Mouse (Mus musculus): ENCODE measurements around the gene Prkn.

The Prkn gene

DNA sequence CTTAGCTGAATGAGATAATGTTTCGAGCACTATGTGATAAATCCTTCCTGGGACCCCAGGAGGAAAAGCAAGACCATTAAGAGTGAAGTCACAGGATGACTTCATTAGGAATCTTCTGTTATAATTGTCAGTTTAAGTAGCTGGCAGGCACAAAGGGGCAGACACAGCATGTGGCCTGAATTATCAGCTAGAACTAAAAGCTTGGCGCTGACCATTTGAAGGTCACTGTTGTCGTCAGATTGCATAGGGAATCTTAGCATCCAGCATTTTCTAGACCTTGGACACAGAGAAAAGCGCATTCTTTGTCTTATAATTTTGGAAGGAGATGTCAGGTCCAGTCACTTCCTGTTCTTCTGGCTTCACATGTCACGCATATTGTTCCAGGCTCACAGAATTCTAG is 573.5 kb downstream of the Prkn start:
- no peak for DNase-seq

DNA sequence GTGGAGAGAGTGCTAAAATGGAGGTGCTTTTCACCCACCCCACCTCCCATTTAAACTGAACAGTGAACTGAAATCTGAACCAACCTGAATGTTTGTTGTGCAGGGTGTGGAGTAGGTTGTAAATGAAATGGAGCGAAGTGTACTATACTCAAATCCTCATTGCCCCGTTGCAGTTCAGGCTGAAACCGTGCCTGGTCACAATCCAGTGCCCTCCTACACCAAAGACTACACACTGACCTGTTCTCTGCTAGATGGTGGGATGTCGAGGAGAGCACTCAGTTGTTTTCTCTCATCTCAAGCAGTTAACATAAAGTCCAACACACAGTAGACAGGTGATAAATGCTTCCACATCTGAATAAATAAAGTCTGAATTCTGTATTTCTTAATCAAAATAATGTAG is 574.1 kb downstream of the Prkn start:
- no peak for DNase-seq

DNA sequence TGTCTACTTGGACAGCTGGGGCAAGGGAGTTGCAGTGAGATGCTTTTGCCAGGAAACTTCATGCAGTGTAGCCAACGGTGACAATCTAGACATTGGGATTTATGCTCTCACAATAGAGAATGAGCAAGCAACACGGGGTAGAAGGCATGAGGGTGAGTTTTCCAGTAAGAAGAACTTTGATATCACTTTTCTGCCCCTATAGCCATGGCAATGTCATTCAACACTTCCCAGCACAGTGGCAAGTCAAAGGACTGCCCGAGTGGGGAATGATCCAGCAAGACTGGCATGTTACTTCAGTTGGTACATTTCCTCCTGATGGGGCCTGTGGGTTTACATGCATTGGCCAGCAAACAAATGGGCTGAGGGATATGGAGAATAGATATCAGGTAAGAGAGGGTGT is 577.0 kb downstream of the Prkn start:
- no peak for DNase-seq

DNA sequence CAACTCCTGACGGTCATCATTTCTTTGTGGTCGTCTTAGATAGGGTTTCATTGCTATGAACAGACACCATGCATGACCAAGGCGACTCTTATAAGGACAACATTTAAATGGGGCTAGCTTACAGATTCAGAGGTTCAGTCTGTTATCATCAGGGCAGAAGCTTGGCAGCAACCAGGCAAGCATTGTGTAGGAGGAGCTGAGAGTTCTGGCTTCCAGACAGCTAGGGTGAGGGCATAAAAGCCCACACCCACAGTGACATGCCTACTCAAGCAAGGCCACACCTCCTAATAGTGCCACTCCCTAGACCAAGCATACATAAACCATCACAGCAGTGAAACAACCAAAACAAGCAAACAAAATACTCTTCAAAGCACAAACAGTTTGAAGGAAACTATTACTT is 579.3 kb downstream of the Prkn start:
- DNase-seq = no peak

DNA sequence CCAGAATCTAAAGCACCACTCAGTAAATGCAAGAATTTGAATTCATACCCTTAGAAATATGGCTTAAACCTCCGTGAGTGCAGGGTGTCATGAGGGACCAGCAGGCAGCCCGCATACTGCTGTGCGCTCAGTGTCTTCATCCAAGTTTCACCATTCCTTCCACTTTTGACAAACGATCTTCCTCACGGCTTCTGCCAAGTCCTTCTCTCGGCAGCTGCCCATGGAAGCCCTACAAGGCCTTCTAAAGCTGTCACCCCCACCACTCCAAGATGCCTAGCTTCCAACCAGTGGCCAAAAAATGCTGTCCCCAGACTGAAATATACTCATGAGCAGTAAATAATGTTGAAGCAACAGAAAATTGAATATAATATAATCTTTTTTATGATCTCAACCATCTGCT is 580.7 kb downstream of the Prkn start:
- no peak for DNase-seq

DNA sequence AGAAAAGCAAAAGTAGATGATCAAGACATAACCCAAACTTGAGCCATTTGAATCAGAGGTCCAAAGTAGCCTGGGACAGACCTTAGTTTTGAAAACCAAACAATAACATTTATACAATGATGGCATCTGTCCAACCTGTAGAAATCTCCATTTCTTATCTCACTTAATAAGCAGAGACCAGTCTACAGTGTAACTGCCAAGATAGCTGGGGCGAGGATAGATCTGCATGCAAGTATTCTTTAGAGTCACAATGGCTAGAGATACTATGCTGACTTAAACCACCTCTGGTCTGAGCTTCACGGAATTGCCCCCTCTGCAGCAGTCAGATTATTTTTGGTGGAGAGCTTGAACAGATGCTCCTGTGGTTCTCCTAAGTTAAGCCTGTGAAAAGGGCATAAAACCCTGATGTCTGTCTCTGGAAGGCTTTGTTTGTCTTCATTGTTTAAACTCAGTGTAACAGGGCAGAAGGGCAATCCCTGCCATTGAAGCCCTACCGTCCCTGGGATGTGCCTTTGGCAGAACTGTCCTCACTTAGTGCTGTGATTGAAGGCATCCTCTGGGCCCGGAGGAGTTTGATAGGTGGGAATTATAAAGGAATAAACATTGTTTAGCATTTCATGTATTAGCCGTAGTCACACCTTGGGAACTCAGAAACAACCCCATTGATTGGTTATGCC is 581.2 kb downstream of the Prkn start:
- DNase-seq = no peak

DNA sequence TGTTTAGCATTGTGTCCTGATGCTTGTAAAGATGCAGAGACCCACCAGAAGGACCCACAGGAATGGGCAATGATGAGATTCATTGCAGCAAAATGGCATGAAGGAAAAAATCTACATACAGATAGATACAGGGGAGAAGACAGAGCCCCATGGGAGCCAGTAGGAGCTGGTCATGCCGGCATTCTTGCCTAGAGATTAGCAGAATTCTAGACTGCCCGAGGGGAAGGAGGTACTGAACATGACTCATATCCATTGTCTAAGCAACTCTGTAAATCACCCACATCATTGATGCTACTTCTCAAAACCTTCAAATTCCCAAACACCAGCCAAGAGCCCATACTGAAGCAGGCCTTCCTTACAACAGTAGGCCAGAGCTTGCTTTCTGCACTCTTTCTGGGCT is 591.1 kb downstream of the Prkn start:
- no peak for DNase-seq

DNA sequence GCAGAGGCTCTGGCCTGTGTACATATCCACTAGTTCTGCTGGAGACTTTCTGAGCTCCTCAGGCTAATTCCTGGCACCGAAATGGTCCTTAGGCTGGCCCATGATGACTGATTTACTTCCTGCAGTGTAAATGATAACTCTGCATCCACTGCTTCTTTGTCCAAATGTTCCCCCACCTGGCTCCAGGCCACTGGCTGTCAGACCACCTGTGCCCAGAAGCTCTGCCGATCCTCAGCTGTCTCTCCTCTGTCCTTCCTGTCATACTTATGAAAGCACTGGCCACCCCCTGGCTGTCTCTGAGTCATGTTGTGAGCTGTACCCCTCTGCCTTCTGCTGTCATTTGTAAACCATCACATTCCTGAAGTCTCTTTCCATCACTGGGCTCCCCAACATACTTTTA is 592.4 kb downstream of the Prkn start:
- DNase-seq = no peak

DNA sequence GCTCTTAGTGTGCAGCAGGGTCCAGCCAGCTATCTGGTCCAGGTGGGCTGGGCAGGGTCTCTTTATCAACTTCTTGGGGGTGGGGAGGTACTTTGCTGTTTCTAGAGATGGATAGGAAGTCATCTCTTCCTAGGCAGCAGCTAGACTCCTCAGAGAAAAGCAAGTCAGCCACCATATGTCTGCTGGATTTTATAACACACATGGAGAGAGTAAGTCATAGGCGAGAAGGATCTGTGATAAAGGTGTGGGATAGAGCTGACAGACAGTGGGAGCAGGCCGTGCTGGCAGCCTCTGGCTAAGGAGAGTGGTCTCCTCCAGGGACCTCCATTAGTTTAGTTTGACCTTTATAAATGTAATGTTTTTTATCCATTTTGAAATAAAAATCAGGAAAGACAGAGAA is 622.5 kb downstream of the Prkn start:
- no peak for DNase-seq

DNA sequence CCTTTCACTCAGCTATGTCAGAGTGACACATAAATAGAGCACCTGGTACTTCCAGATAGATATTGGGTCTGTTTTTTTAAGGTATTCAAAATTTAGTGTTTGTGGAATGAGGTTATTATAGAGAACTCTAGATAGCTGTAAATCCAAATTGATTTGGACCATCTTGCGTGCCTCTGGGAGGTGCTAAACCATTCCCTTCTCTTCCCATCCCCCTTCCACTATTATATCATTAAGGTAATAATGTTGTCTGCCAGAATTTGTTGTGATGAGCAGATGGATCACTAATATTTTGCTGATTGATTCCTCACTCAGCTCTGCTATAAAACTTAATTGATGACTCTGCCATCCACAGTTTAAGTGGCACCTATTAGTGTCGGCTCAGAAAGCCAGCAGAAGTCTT is 625.9 kb downstream of the Prkn start:
- no peak for DNase-seq

DNA sequence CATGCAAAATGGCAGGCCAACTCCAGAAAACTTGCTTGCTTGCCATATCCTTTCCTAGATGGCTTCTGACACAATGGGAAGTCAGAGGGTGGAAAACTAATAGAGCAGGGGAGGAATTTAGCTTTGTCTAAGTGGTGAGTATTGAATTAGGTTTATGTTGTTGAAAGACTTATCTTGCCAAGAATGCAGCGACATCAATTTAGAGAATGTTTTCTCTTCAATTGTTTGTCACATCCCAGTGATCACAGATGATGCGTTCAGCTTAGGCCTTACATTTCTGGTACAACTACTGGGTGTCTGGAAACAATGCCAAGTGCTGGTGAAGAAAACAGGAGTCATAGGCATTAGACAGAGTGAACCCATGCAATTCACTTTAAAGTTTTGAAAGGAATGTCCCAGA is 628.4 kb downstream of the Prkn start:
- DNase-seq = no peak

DNA sequence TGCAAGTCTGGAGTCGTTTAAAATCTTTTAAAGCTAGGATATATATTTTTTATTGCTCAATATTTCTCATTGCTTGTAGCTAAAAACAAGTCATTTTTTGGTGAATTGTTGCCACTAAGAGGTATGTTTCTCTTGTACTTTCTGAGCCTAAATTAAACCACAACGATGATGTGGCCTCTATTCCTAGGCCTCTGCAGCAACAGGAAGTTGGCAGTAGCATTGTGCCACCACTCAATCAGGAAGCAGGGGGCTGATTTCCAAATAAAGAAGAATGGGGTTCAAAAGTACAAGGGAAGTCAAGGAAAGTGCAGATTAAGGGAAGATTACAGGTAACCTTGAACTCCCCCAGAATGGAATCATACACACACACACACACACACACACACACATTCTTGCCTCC is 642.8 kb downstream of the Prkn start:
- no peak for DNase-seq

DNA sequence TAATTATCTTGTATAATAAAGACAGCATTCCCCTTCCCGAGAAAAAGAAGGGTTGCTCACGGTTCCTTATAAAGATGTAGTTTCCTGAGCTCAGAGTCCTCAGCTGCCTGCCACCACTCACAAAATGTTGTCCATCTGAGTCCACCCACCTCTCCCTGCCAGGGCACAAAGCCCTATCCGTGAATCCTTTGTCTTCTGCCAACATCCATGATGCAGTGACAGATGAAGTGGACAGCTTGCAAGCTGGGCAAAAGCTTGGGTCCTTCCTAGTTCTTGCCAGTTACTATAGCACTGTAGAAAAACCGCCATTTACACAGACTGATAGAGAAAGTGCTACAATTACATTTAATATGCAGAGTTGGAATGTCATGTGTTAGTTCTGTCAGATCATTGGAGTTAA is 649.9 kb downstream of the Prkn start:
- DNase-seq = no peak

DNA sequence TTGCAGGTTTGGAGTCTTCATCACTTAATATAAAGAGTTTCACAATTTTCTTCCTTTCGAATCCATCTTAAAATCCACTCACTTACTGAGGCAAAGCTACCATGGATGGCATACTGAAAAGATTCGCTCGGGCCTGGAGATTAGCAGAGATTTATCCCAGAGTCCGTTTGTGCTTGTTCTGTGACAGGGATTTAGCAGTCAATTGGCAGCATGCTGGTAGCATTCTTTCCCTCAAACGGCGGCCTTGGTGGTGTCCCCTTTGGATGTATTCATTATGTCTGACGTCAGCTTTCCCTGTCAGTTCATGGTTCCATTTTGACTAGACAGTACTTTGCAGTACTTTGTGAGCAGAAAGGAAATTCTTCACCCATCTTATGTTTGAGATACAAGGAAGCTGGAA is 662.4 kb downstream of the Prkn start:
- DNase-seq = no peak

DNA sequence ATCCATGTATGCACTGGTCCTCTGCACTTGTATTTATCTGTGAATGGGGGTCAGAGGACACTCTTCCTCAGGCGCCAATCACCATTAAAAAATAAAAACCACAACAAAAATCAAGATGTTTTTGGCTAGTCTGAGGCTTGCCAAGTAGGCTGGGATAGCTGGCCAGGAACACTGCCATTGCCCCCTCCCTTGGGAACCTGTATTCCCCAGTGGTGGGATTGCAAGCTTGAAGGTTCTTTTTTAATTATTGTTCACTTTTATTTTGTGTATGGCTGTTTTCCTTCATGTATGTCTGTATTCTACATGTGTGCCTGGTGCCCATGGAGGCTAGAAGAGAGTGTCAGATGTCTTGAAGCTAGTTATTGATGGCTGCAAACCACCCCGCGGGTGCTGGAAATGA is 664.3 kb downstream of the Prkn start:
- DNase-seq = no peak

DNA sequence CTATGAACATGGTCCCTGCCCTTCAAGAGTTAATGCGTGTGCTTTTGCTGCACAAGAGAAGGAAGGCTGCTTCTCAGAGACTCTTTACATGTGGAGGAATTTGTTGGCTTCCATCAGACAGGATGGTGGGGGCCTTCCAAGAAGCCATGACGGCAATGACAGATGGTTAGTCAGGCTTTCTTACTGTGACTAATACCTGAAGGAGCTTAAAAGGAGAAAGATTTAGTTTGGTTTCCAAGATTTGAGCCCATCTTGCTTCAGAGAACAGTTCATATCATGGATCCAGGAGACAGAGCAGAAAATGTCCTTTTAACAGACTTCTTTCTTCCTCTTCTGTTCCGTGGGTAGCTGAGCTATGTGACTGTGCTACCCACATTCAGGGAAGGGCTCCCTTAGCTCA is 666.9 kb downstream of the Prkn start:
- DNase-seq = no peak

DNA sequence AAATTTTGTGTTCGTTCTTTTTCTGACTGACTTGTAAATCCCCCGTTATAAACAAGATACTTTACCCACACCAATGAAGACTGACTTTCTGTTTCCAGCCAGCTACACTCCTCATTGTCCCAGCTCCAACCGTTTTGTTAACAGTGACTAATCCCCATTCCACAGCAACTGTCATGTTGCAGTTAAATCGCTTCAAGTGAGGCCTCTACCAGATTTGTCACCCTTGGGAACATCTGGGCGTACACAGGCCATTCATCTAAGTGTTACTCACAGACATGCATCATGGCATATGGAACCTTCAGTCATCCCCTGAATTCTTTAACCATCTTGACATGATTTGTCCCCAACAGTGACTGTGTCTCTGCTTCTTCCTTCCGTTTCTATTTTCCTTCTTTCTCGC is 669.9 kb downstream of the Prkn start:
- no peak for DNase-seq

DNA sequence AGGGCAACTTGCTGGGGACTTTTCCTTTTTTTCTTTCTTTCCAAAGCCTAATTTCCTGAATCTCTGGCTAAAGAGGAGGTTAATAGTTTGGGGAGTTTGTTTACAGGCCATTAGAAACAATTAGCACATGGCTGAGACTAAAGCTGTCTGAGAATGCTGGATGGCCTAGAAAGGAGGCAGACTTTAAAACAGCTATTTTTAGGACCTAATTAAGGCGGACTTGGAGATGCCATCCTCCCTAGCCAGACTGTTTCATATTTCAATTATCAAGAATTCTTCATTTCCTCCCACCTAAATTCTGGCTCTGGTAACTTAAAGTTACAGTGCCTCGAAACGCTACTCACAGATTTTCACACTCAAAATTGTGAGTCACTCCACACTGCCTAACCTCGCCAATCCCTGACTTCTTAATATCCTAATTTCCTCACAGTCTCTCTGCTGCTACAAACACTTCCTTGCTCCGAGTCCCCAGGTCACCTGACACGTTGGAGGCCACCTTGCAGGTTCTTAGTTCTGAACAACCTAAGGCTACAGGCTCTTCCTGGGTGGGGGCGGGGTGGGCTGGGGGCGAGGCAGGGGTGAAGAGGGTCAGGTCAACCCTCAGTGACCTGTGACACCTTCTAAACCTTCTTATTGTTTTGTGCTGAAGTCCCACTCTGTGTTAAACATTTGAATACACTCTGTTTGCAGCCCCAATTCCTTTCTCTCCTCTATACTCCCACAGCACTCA is 674.0 kb downstream of the Prkn start:
- no peak for DNase-seq

DNA sequence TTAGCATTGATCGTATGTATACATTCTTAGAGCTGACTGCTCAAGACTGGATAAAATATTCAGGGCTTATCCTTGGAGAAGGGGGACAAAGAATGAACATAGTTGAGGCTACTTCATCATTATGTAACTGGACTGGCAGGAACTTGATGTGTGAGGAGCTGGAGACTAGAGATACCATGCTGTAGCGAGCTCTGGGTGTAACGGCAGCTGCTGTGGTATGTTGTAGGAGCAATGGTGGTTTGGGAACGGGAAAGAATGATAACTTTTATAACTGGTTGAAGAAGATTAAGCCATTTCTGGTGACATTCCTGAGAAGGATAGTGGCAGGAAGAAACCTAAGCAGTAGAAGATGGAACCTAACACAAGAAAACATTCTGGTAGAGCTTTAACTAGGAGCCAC is 675.4 kb downstream of the Prkn start:
- no peak for DNase-seq

DNA sequence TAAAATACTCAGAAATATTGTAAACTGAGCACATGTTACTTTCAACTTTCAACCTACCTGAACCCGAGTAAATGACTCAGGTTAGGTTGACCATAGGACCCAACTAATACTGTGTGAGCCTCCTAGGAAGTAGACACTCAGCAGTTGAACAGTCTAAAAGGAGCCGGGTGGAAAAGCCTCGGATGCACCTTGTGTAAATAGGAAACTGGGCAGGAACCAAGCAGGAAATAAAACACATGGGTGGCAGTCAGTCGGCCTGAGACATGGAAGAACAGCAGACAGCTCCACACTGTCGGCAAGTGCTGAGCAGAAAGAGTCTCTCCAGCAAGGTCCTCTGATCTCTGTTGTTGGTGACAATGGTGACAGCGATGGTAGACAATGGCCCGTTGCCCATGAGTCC is 676.0 kb downstream of the Prkn start:
- no peak for DNase-seq

DNA sequence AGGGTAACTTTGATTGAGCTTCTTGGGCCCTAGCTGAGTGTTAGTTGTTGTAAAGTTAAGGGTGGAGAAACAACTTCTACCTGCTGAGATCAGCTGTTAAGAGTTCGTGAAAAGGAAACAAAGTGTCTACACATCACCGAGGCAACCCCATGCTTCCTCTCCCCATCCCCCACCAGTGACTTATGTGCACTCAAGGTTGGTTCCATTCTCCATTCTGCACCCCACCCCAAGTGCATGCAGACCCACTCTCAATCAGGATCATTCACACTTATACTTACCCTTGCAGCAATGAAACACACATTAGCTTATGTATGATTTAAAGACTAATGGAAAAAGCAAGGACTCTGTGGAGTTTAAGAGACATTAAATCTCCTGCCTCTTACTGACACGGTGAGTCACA is 691.9 kb downstream of the Prkn start:
- no peak for DNase-seq

DNA sequence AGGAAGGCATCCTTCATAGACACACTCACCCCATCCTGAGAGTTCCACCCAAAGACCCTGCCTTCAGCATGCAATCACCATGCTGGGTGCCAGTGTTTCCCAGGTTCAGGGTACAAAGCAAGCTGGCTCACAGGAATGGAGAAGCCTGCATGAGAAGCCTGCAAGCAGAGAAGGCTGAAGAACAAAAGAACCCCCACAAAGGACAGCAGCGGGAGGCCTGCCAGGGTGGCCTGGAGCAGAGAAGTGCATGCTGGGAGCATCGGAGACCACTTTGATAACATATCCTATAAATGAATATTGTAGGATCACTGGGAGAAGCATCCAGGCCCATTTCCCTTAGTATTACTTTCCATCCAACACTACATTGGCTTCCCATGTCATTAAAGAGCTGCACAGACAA is 692.6 kb downstream of the Prkn start:
- DNase-seq = no peak

DNA sequence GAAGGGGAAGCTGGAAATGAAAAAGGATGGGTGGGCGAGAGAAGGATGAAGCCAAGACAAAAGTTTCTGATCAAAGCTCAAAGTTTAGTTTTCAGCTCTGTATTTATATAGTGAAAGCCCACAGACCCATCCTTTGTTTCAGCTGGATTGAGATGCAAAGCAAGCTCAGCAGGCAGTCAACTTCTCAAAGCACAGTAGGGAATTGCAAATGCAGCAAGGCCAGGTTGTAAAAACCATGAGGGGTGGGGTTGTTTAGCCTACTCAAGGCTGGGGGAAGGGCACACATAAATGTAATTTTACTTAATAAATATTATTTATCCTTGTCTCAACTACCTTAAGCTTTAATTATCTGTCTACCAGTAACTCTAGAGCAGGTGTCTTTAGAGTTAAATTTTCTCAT is 693.7 kb downstream of the Prkn start:
- no peak for DNase-seq

DNA sequence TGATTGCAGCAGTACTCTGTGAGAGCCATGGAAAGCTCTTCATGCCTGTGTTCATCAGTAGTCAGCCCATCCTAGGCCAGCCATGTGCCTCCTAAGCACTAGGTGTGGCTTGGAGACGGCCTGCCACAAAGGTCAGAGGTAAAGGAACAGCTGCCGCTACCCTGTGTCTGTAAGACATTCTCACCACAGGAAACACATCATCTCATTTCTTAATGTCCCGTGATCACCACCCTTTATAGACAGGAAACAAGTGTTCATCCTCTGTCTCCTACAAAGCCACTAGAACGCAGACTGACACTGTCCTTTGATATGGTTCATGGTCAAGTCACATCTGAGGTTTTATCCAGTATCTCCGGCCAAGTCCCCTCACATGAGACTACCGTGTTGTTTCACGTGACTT is 698.6 kb downstream of the Prkn start:
- DNase-seq = no peak
